Mouse (Mus musculus): ENCODE data around the gene Meis2.

Gene Meis2

GRCm38 (mm10) chr2:116001352-116002138, 64.1 kb downstream of the Meis2 start:
- in situ Hi-C loops (cut with MseI, MboI): no loop called here

GRCm38 (mm10) chr2:116000514-116000913, 65.1 kb downstream of the Meis2 start:
- in situ Hi-C loops (cut with MseI, MboI): no loop called here

DNA sequence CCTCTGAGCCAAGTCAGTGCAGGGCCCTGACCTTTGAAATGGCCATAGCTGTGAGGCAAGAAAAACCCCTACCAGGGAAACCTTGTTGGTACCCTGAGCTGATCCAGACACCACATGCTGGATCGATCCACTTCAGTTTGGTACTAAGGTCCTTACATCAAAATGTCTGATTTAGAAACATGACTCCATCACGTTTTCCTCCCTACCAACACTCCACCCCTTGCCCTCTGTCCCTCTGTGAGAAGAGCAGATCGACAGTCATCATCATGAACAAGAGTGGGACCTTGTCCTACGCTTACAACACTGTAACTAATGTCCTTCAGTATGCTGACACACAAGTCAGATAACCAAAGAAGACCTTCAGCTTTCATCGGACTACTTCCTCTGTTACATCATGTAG, 66.8 kb downstream of the Meis2 start:
- in situ Hi-C loops (cut with MseI, MboI): no loop called here

GRCm38 (mm10) chr2:115996438-115996837, 69.2 kb downstream of the Meis2 start:
- in situ Hi-C loops (cut with MseI, MboI): no loop called here

GRCm38 (mm10) chr2:115993877-115994276, 71.8 kb downstream of the Meis2 start:
- in situ Hi-C loops (cut with MseI, MboI): no loop called here

DNA sequence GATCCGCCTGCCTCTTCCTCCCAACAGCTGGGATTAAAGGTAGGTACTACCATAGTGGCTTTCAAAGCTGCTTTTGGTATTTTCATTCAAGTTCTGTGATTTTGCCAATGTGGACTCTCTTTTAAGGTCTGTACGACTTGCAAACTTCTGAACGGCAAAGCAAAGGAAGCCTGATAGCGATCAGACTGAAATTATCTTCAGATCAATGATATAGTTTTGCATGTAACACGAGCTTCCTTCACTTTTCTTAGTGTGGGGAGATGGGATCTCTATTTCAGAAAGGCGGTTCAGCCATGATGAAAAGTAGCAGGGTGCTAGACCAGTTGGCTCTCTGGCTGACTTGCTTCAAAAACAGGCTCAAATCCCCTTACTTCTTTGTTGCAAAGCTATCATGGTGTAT, 76.4 kb downstream of the Meis2 start:
- in situ Hi-C loops (cut with MseI, MboI): no loop called here

DNA sequence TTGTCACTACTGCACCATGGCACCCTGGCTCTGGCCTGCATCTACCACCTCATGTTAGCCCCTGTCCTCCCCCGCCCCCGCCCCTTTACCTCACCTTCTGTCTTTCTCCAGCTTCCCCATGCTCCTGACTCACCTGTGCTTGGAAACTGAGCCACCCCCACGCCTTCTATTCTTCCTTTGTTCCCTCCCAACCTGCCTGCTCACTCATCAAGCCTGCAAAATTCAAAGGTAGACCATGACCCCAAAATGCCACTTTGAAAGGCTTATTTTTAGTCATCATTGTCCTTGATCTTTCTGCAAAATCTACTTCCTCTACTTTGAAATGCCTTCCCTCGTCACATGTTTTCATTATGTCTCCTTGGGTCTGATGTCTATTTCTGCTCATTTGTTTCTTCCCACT, 77.2 kb downstream of the Meis2 start:
- in situ Hi-C loops (cut with MseI, MboI): no loop called here

- in situ Hi-C loops (cut with MseI, MboI): no loop called here
These were observed 80.7 kb downstream of the Meis2 start for GRCm38 (mm10) chr2:115984952-115985351.

GRCm38 (mm10) chr2:115984487-115984886, 81.2 kb downstream of the Meis2 start:
- in situ Hi-C loops (cut with MseI, MboI): no loop called here

DNA sequence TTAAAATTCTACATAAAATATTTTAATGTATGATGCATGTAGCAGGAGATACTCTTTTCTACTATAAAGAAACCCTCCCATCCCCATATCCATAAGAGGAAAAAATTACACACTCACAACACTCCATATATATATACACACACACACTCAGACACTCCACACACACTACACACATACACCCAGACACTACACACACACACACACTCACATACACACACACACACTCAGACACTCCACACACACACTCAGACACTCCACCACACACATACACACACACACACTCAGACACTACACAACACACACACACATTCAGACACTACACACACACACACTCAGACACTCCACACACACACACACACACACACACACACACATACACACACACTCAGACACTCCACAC, 85.1 kb downstream of the Meis2 start:
- in situ Hi-C loops (cut with MseI, MboI): no loop called here

- in situ Hi-C loops (cut with MseI, MboI): no loop called here
These were observed 85.8 kb downstream of the Meis2 start for GRCm38 (mm10) chr2:115979683-115980476.

- in situ Hi-C loops (cut with MseI, MboI): no loop called here
These were observed 87.0 kb downstream of the Meis2 start for GRCm38 (mm10) chr2:115978666-115979065.

- in situ Hi-C loops (cut with MseI, MboI): no loop called here
These were observed 94.3 kb downstream of the Meis2 start for GRCm38 (mm10) chr2:115971296-115971805.

DNA sequence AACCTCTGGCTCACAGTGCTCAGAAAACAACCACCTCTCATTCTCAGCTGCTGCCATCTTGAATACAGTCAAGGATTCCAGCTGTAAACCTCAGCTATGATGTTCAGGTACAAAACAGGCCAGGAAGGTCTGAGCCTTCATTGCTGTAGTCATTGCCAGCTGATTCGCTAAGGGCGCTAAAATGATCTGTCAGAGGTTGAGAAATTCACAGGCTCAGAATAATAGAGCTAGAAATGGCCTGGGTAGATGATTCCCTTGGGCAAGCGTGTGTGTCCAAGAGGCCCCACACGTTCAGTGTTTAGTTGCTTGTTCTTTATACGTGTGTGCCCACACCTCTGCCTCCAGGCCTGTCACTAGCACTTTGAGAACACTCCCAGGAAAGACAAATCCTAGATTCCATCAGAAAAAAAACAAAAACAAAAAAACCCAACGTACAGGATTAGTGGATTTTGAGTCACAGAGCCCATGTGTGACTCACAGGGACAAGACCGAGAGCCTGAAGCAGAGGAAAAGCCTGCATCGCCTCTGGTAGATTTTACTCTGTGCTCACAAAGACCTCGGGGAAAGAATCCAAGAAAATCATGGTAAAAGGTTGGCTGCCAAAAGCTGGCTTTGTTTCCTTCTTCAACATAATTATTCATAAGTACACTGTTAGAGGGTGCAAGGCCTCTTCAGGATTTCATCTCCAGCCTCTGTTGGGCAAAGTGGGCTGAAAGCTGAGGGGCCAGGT, 95.4 kb downstream of the Meis2 start:
- in situ Hi-C loops (cut with MseI, MboI): no loop called here

- in situ Hi-C loops (cut with MseI, MboI): no loop called here
These were observed 96.4 kb downstream of the Meis2 start for GRCm38 (mm10) chr2:115969201-115969600.

- in situ Hi-C loops (cut with MseI, MboI): no loop called here
These were observed 100.7 kb downstream of the Meis2 start for GRCm38 (mm10) chr2:115964911-115965310.

- in situ Hi-C loops (cut with MseI, MboI): no loop called here
These were observed 102.3 kb downstream of the Meis2 start for GRCm38 (mm10) chr2:115963293-115963835.

DNA sequence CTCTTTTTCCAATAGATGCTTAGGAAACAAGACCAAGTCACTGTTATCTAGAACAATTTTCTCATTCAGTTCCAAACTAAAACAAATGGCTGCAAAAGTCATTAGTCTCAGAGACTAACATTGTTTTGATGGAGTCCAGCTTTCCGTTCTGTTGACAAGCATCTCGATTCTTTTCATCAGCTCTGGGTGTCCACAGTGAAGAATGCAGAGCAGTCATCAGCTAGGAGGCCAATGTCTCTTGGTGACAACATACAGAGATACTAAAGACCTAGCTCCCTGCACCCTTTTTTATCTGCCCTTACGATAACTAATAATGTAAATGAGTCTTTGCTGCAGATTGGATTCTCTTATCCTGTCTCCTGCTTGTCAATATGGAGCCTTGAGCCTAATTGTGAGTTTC, 102.9 kb downstream of the Meis2 start:
- in situ Hi-C loops (cut with MseI, MboI): no loop called here

- in situ Hi-C loops (cut with MseI, MboI): no loop called here
These were observed 103.5 kb downstream of the Meis2 start for GRCm38 (mm10) chr2:115962113-115962512.

GRCm38 (mm10) chr2:115960615-115961014, 105.0 kb downstream of the Meis2 start:
- in situ Hi-C loops (cut with MseI, MboI): no loop called here

DNA sequence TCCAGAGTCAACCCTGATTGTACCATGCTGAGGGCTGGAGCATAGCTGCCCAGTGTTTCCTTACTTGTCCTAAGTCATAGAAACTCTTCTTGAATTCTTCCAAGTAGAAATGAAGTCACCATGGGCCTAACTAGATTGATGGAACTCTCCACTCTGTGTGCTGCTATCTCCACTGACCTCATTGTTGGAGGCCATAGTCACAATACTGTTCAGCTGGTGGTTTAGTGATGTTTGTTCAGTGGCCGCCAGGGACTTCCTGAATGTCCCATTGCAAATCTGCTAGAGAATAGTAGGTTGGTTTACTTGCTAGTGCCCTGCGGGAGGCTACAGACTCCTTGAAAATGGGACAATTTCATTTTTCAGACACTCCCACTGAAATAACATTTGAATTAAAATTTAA, 108.9 kb downstream of the Meis2 start:
- in situ Hi-C loops (cut with MseI, MboI): no loop called here

DNA sequence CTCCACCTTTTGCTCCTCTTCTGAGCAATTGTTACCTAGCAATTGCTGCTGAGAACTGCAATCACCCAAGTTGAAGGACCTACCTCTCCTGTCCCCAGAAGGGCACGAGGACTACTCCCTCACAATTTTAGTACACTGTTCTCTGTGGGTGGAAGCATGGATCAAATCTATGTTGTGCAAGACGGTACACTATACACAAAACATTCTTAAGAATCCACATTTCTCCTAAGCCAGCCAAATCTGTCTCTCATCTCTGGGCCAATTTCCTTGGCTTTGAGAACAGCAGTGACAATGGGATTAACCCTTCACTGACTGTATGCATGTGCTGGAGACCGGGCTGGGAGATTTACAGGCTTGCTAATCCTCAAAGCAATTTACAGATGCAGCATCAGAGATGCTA, 115.0 kb downstream of the Meis2 start:
- in situ Hi-C loops (cut with MseI, MboI): no loop called here
